Mouse (Mus musculus): Measurements from ENCODE around the gene Trpc3.

DNA sequence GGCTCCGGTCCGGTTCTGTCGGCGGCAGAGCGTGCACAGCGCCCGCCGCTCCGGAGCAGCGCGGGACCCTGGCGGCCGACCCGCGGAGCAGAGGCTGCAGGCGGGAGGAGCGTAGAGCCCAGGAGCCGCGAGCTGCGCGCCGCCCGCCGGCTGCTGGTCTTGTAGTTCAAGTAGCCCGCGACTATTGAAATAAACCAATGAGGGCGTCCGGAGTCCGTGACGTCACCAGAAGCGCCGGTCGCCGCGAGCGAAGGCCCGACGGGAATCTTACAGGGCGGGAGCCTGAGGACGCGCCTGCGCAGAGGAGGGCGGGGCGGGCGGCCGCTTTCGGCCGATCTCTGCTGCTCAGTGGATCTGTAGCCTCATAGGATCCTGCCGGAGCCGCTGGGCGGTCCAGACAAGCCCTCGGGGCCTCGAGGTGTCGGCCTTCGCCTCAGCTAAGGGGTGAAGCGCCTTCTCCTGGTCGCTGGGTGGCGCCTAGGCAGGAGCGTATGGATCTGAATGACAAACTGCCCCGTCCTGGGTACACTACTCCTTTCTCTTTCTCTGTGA is 118.1 kb downstream of the Trpc3 start, which contains the start of gene Ccna2:
- TF ChIP-seq CTCF (IDR thresholded peaks at IDR 0.05; ENCODE audit: low read depth, low read length) (no peak), POLR2A (IDR thresholded peaks at IDR 0.05; ENCODE audit: borderline replicate concordance, low read depth, low read length) (0 out of 2 replicates have a peak, but pooled peaks have one; percentile 35)

All from bone marrow macrophage, adult 2 months (primary cell).